Mouse (Mus musculus) erythroblast, embryonic 14.5 days (primary cell): ENCODE measurements at regions not wholly inside any gene's neighbourhood (a gene's known extent, or its start where the extent isn't known, plus 50 kb on each side); places are given as distances from the start of the nearest gene placed in this dataset.

Experiments used
- H3K27me3 ChIP-seq: 2 replicates; pipeline ENCODE4 v1.6.1; 2012; ENCODE audit warnings: inconsistent platforms; ENCODE audit not compliant: control insufficient read depth
- H3K36me3 ChIP-seq: 2 replicates; pipeline ENCODE4 v1.6.1; 2012; ENCODE audit warnings: mild to moderate bottlenecking, inconsistent platforms; ENCODE audit not compliant: control insufficient read depth
- H3K4me1 ChIP-seq: 2 replicates; pipeline ENCODE4 v1.6.1; 2012; ENCODE audit warnings: inconsistent platforms; ENCODE audit not compliant: control insufficient read depth
- H3K4me3 ChIP-seq: replicated peaks from 2 replicates; pipeline ENCODE3; 2012; ENCODE audit warnings: moderate library complexity, mild to moderate bottlenecking, inconsistent platforms
- H3K9me3 ChIP-seq: 2 replicates; pipeline ENCODE4 v1.6.1; 2012; ENCODE audit warnings: low read length, inconsistent platforms, mixed read lengths; ENCODE audit not compliant: control insufficient read depth
- GATA1 ChIP-seq: IDR thresholded peaks from 2 replicates; pipeline ENCODE4 v1.6.1; 2012; ENCODE audit warnings: low read length, inconsistent platforms, mixed read lengths
- TAL1 ChIP-seq: IDR thresholded peaks from 3 replicates; pipeline ENCODE4 v1.6.1; 2012; ENCODE audit warnings: low read length, inconsistent platforms, mixed read lengths

GRCm38 (mm10) chr4:55805255-55806051 lies 273.2 kb upstream of the Klf4 start:
- Histone ChIP-seq H3K9me3 (peaks cover 6% of the 10 kb centered on the region; the same call in 1 of the 2 replicates), H3K27me3 (no peaks in the 10 kb centered on the region), H3K4me1 (no peaks in the 10 kb centered on the region), H3K4me3 (no peak overlapping the region), H3K36me3 (no peaks in the 10 kb centered on the region)
- TF ChIP-seq GATA1 (no peak), TAL1 (no peak)

GRCm38 (mm10) chr4:55802101-55802500 lies 269.8 kb upstream of the Klf4 start:
- peaks cover 6% of the 10 kb centered on the region; the same call in 1 of the 2 replicates for H3K9me3 ChIP-seq
- no peak overlapping the region for H3K4me3 ChIP-seq
- H3K4me1 ChIP-seq = no peaks in the 10 kb centered on the region
- H3K27me3 ChIP-seq = no peaks in the 10 kb centered on the region
- TF ChIP-seq GATA1 (no peak), TAL1 (no peak)
- H3K36me3 ChIP-seq = no peaks in the 10 kb centered on the region

- no peaks in the 10 kb centered on the region for H3K27me3 ChIP-seq
- TF ChIP-seq TAL1 (no peak), GATA1 (no peak)
- no peak overlapping the region for H3K4me3 ChIP-seq
- peaks cover 2% of the 10 kb centered on the region; the same call in 1 of the 2 replicates for H3K9me3 ChIP-seq
- H3K4me1 ChIP-seq = no peaks in the 10 kb centered on the region
- H3K36me3 ChIP-seq = no peaks in the 10 kb centered on the region
These were observed 265.8 kb upstream of the Klf4 start for GRCm38 (mm10) chr4:55798099-55798498.

GRCm38 (mm10) chr4:55781329-55781847 lies 249.1 kb upstream of the Klf4 start:
- no peaks in the 10 kb centered on the region for H3K27me3 ChIP-seq
- no peaks in the 10 kb centered on the region for H3K36me3 ChIP-seq
- no peak overlapping the region for H3K4me3 ChIP-seq
- H3K4me1 ChIP-seq = no peaks in the 10 kb centered on the region
- H3K9me3 ChIP-seq = no peaks in the 10 kb centered on the region
- no peak for TF ChIP-seq TAL1
- TF ChIP-seq GATA1 = no peak

- no peak overlapping the region for H3K4me3 ChIP-seq
- H3K36me3 ChIP-seq = no peaks in the 10 kb centered on the region
- TF ChIP-seq TAL1 (no peak), GATA1 (no peak)
- no peaks in the 10 kb centered on the region; the same call in 1 of the 2 replicates for H3K9me3 ChIP-seq
- no peaks in the 10 kb centered on the region for H3K4me1 ChIP-seq
- no peaks in the 10 kb centered on the region for H3K27me3 ChIP-seq
These were observed 247.3 kb upstream of the Klf4 start for GRCm38 (mm10) chr4:55779581-55779980.

DNA sequence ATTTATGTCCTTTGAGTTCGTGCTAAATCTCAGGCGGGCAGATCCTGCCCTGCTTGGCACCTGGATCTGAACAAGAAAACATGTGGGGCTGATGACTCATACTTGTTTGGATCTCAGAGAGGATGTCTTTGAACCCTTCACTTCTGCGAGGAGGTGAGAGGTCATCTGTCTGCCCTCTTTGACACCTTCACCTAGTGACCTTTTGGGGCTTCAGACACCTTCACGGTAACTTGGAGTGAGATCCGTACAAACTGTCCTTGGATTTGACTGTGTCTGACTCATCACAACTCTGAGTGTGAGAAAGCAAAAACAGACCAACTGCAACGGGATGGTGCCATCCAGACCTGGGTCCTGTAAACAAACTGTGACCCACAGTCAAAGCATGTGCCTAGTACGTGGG lies 243.6 kb upstream of the Klf4 start:
- H3K27me3 ChIP-seq = no peaks in the 10 kb centered on the region
- TF ChIP-seq GATA1 (no peak), TAL1 (no peak)
- H3K4me1 ChIP-seq = no peaks in the 10 kb centered on the region
- H3K4me3 ChIP-seq = no peak overlapping the region
- no peaks in the 10 kb centered on the region; the same call in 1 of the 2 replicates for H3K9me3 ChIP-seq
- H3K36me3 ChIP-seq = no peaks in the 10 kb centered on the region

DNA sequence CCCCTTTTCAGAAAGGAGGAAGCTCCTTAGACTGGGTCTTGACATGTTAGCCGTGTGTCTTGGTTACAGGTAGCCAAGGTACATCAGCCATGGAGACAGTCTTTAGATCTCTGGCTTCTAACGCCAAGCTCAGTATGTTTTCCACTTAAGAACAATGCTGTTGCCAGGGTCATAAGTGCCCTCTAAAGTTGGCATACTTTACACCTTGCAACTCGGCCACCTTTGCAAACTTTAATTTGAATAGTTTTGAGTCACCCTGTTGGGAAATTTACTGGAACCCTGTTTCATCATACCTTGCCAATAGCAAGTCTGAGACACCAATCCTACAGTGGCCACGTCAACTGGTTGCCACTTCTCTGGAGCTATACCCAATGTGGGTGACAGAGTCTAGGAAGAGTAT lies 242.3 kb upstream of the Klf4 start:
- Histone ChIP-seq H3K27me3 (no peaks in the 10 kb centered on the region), H3K9me3 (no peaks in the 10 kb centered on the region; the same call in 1 of the 2 replicates), H3K4me3 (no peak overlapping the region), H3K36me3 (no peaks in the 10 kb centered on the region), H3K4me1 (no peaks in the 10 kb centered on the region)
- TF ChIP-seq TAL1 (no peak), GATA1 (no peak)

DNA sequence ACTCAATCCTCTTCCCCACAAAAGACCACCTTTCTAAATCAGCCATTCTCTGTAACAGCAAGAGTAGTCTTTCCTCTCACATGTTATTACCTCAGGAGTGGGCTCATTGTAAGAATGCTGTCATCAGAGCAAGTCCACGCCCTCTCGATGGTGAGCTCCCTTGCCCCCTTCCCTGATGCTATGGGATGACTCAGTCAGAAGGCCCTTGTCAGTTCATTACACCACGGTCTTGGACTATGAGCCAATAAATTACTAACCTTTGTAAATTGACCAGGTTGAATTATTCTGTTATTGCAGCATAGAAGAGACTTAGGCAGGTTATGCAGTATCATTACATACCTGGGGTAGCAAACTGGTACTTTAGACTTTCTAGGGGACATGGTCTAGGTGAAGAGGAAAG lies 237.4 kb upstream of the Klf4 start:
- no peaks in the 10 kb centered on the region for H3K4me1 ChIP-seq
- H3K4me3 ChIP-seq = no peak overlapping the region
- H3K27me3 ChIP-seq = no peaks in the 10 kb centered on the region
- H3K36me3 ChIP-seq = no peaks in the 10 kb centered on the region
- no peaks in the 10 kb centered on the region for H3K9me3 ChIP-seq
- TF ChIP-seq GATA1 (no peak), TAL1 (no peak)

DNA sequence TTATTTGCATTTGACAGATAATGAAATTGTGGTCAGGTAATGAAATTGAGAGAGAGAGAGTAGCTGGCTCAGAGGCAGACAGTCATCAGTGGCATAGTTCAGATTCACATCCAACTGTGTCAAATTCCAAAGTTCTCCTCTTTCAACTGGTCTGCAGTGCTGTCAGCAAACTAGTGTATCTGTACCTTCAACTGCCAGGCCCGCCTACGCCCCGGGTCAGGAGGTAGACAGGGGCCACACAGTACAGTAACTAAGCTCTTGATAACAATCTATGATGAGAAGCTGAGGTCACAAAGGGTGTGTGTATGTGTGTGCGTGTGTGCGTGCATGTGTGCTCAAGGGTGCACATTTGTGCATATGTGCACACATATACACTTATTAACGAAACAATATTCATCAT lies 236.1 kb upstream of the Klf4 start:
- Histone ChIP-seq H3K4me3 (no peak overlapping the region), H3K9me3 (no peaks in the 10 kb centered on the region), H3K4me1 (no peaks in the 10 kb centered on the region), H3K27me3 (no peaks in the 10 kb centered on the region), H3K36me3 (no peaks in the 10 kb centered on the region)
- TF ChIP-seq TAL1 (no peak), GATA1 (no peak)
